Mouse (Mus musculus): ENCODE results near the gene Erc2.

GRCm38 (mm10) chr14:27758230-27758629, 136.0 kb downstream of the Erc2 start:
- TF ChIP-seq CTCF (conservative IDR thresholded peaks at IDR 0.05; ENCODE audit: low read length), result peak; percentile 92
- no peak for TF ChIP-seq POU5F1 (IDR thresholded peaks at IDR 0.05; ENCODE audit: borderline replicate concordance, low read length)

Measured in E14TG2a.4 (cell line).